Mouse (Mus musculus) CH12.LX (cell line): ENCODE results near the gene Grik1. TPM values are rescaled to one million over a fixed set of nuclear protein-coding genes. Genes with fewer than 3 reads are reported as not detected.

Experiments
- DNase-seq: peaks from one replicate; pipeline ENCODE4 v3.0.0-alpha.2; 2013; ENCODE audit errors: extremely low read depth
- H3K27ac ChIP-seq: 2 replicates; pipeline ENCODE4 v1.5.1; 2012; ENCODE audit warnings: low read depth, mild to moderate bottlenecking, control low read depth, moderate library complexity; ENCODE audit not compliant: insufficient read depth
- H3K27me3 ChIP-seq: replicated peaks from 2 replicates; pipeline ENCODE3; 2012; ENCODE audit warnings: inconsistent platforms
- H3K36me3 ChIP-seq, 2 experiments: replicated peaks in 1 of 2; 2 replicates each; pipeline versions ENCODE3 to v1.6.1; 2012; ENCODE audit warnings: inconsistent platforms in 1 of 2, low read length in 1 of 2, mild to moderate bottlenecking in 1 of 2, mixed read lengths in 1 of 2, moderate library complexity in 1 of 2; ENCODE audit not compliant: control insufficient read depth in 1 of 2, insufficient read depth in 1 of 2
- H3K4me1 ChIP-seq, 2 experiments: 2 replicates each; pipeline ENCODE4 v1.6.1; 2012; ENCODE audit warnings: inconsistent platforms in 1 of 2, moderate library complexity in 1 of 2; ENCODE audit not compliant: insufficient read depth in 2 of 2, control insufficient read depth in 1 of 2
- H3K4me2 ChIP-seq: 2 replicates; pipeline ENCODE4 v1.6.1; 2012; ENCODE audit warnings: low read depth, mild to moderate bottlenecking, control low read depth; ENCODE audit not compliant: poor library complexity, insufficient read depth, severe bottlenecking
- H3K4me3 ChIP-seq, 3 experiments: fragments of 150-350 bp in 1 of 3; sonication (generic) in 1 of 3; replicated peaks in 1 of 3; 2 replicates each; pipeline versions ENCODE3 to v1.5.1; 2011 to 2012; ENCODE audit warnings: low read depth in 2 of 3, low read length in 2 of 3, mild to moderate bottlenecking in 2 of 3, moderate library complexity in 2 of 3, control low read depth in 1 of 3, improper control_type of control experiment in 1 of 3, inconsistent platforms in 1 of 3, mixed read lengths in 1 of 3; ENCODE audit not compliant: poor library complexity in 1 of 3
- H3K79me2 ChIP-seq: replicated peaks from 2 replicates; pipeline ENCODE4 v1.6.1; 2012; ENCODE audit warnings: mild to moderate bottlenecking, moderate library complexity; ENCODE audit not compliant: control insufficient read depth, poor library complexity, insufficient read depth, severe bottlenecking; ENCODE audit errors: extremely low read depth
- H3K9ac ChIP-seq: 2 replicates; pipeline ENCODE4 v1.6.1; 2012; ENCODE audit warnings: low read depth, mild to moderate bottlenecking, control low read depth, moderate library complexity; ENCODE audit not compliant: insufficient read depth
- H3K9me3 ChIP-seq: replicated peaks from 2 replicates; pipeline ENCODE3; 2012; ENCODE audit warnings: low read length, inconsistent platforms, mixed read lengths
- BHLHE40 ChIP-seq: IDR thresholded peaks from 2 replicates; pipeline ENCODE4 v1.6.1; 2011; ENCODE audit warnings: mild to moderate bottlenecking, low read depth, low read length, improper control_type of control experiment
- CHD1 ChIP-seq: IDR thresholded peaks from 2 replicates; pipeline ENCODE4 v1.6.1; 2012; ENCODE audit warnings: low read depth, low read length, improper control_type of control experiment, inconsistent platforms
- CHD2 ChIP-seq: IDR thresholded peaks from 2 replicates; pipeline ENCODE4 v1.6.1; 2011; ENCODE audit warnings: low read length, improper control_type of control experiment
- CTCF ChIP-seq, 2 experiments: IDR thresholded peaks in 1 of 2; conservative IDR thresholded peaks in 1 of 2; 2 replicates each; pipeline ENCODE4 v1.5.1; 2011 to 2012; ENCODE audit warnings: low read depth in 2 of 2, low read length in 2 of 2, improper control_type of control experiment in 1 of 2, inconsistent platforms in 1 of 2, mild to moderate bottlenecking in 1 of 2, moderate library complexity in 1 of 2
- E2F4 ChIP-seq: IDR thresholded peaks from 2 replicates; pipeline ENCODE4 v1.6.1; 2011; ENCODE audit warnings: low read depth, low read length, improper control_type of control experiment; ENCODE audit not compliant: insufficient replicate concordance
- ELF1 ChIP-seq: IDR thresholded peaks from 2 replicates; pipeline ENCODE4 v1.6.1; 2014; ENCODE audit warnings: low read depth, mild to moderate bottlenecking, inconsistent platforms, low read length, improper control_type of control experiment
- EP300 ChIP-seq: IDR thresholded peaks from 2 replicates; pipeline ENCODE4 v1.6.1; 2011; ENCODE audit warnings: low read length, improper control_type of control experiment
- ETS1 ChIP-seq: conservative IDR thresholded peaks from 2 replicates; pipeline ENCODE4 v1.6.1; 2012; ENCODE audit warnings: low read depth, mild to moderate bottlenecking, inconsistent platforms, low read length, improper control_type of control experiment, moderate library complexity
- GABPA ChIP-seq: IDR thresholded peaks from 2 replicates; pipeline ENCODE4 v1.6.1; 2012; ENCODE audit warnings: low read depth, low read length, improper control_type of control experiment, inconsistent platforms; ENCODE audit not compliant: insufficient replicate concordance
- HCFC1 ChIP-seq: IDR thresholded peaks from 2 replicates; pipeline ENCODE4 v1.6.1; 2012; ENCODE audit warnings: low read depth, mild to moderate bottlenecking, inconsistent platforms, low read length, improper control_type of control experiment
- IRF4 ChIP-seq: IDR thresholded peaks from 2 replicates; pipeline ENCODE4 v1.6.1; 2014; ENCODE audit warnings: low read depth, mild to moderate bottlenecking, inconsistent platforms, low read length, improper control_type of control experiment
- JUN ChIP-seq: IDR thresholded peaks from 2 replicates; pipeline ENCODE4 v1.6.1; 2011; ENCODE audit warnings: low read depth, mild to moderate bottlenecking, low read length, improper control_type of control experiment, moderate library complexity; ENCODE audit not compliant: insufficient read depth
- JUND ChIP-seq: conservative IDR thresholded peaks from 2 replicates; pipeline ENCODE4 v1.6.1; 2011; ENCODE audit warnings: low read depth, low read length, improper control_type of control experiment
- KAT2A ChIP-seq: IDR thresholded peaks from 2 replicates; pipeline ENCODE4 v1.6.1; 2012; ENCODE audit warnings: low read length, improper control_type of control experiment, inconsistent platforms; ENCODE audit not compliant: insufficient replicate concordance
- MAFK ChIP-seq: IDR thresholded peaks from 2 replicates; pipeline ENCODE4 v1.6.1; 2011; ENCODE audit warnings: low read length, improper control_type of control experiment; ENCODE audit not compliant: insufficient replicate concordance
- MAX ChIP-seq: IDR thresholded peaks from 2 replicates; pipeline ENCODE4 v1.6.1; 2011; ENCODE audit warnings: low read length, improper control_type of control experiment
- MAZ ChIP-seq: IDR thresholded peaks from 2 replicates; pipeline ENCODE4 v1.6.1; 2012; ENCODE audit warnings: low read depth, mild to moderate bottlenecking, inconsistent platforms, low read length, improper control_type of control experiment, moderate library complexity
- MEF2A ChIP-seq: IDR thresholded peaks from 2 replicates; pipeline ENCODE4 v1.6.1; 2014; ENCODE audit warnings: low read depth, mild to moderate bottlenecking, inconsistent platforms, low read length, improper control_type of control experiment, borderline replicate concordance
- MXI1 ChIP-seq: IDR thresholded peaks from 2 replicates; pipeline ENCODE4 v1.6.1; 2011; ENCODE audit warnings: mild to moderate bottlenecking, low read depth, low read length, improper control_type of control experiment
- MYC ChIP-seq: IDR thresholded peaks from 2 replicates; pipeline ENCODE4 v1.6.1; 2011; ENCODE audit warnings: low read depth, mild to moderate bottlenecking, improper control_type of control experiment, low read length
- NRF1 ChIP-seq: IDR thresholded peaks from 2 replicates; pipeline ENCODE4 v1.6.1; 2014; ENCODE audit warnings: low read depth, mild to moderate bottlenecking, inconsistent platforms, low read length, improper control_type of control experiment, moderate library complexity
- PAX5 ChIP-seq: IDR thresholded peaks from 2 replicates; pipeline ENCODE4 v1.6.1; 2012; ENCODE audit warnings: low read length, inconsistent platforms, mixed read lengths
- POLR2A ChIP-seq: IDR thresholded peaks from 2 replicates; pipeline ENCODE4 v1.6.1; 2011; ENCODE audit warnings: low read depth, mild to moderate bottlenecking, improper control_type of control experiment, low read length
- POLR2AphosphoS2 ChIP-seq: IDR thresholded peaks from 2 replicates; pipeline ENCODE4 v1.6.1; 2011; ENCODE audit warnings: low read depth, low read length, improper control_type of control experiment
- RCOR1 ChIP-seq: conservative IDR thresholded peaks from 2 replicates; pipeline ENCODE4 v1.6.1; 2012; ENCODE audit warnings: low read depth, mild to moderate bottlenecking, inconsistent platforms, low read length, improper control_type of control experiment
- SIN3A ChIP-seq: IDR thresholded peaks from 2 replicates; pipeline ENCODE4 v1.6.1; 2012; ENCODE audit warnings: low read length, improper control_type of control experiment, inconsistent platforms
- SMC3 ChIP-seq: IDR thresholded peaks from 2 replicates; pipeline ENCODE4 v1.6.1; 2011; ENCODE audit warnings: low read depth, low read length, improper control_type of control experiment
- TBP ChIP-seq: conservative IDR thresholded peaks from 2 replicates; pipeline ENCODE4 v1.6.1; 2011; ENCODE audit warnings: low read depth, low read length, improper control_type of control experiment
- TCF12 ChIP-seq: IDR thresholded peaks from 2 replicates; pipeline ENCODE4 v1.6.1; 2014; ENCODE audit warnings: low read depth, mild to moderate bottlenecking, inconsistent platforms, low read length, improper control_type of control experiment
- UBTF ChIP-seq: IDR thresholded peaks from 2 replicates; pipeline ENCODE4 v1.6.1; 2012; ENCODE audit warnings: low read depth, mild to moderate bottlenecking, inconsistent platforms, low read length, improper control_type of control experiment, moderate library complexity
- USF1 ChIP-seq: IDR thresholded peaks from 2 replicates; pipeline ENCODE4 v1.6.1; 2014; ENCODE audit warnings: low read depth, mild to moderate bottlenecking, inconsistent platforms, low read length, improper control_type of control experiment
- USF2 ChIP-seq: conservative IDR thresholded peaks from 2 replicates; pipeline ENCODE4 v1.6.1; 2011; ENCODE audit warnings: low read depth, low read length, improper control_type of control experiment
- ZC3H11A ChIP-seq: IDR thresholded peaks from 2 replicates; pipeline ENCODE4 v1.6.1; 2012; ENCODE audit warnings: low read depth, mild to moderate bottlenecking, inconsistent platforms, low read length, improper control_type of control experiment
- ZKSCAN1 ChIP-seq: IDR thresholded peaks from 2 replicates; pipeline ENCODE4 v1.6.1; 2012; ENCODE audit warnings: low read depth, inconsistent platforms, low read length, improper control_type of control experiment, borderline replicate concordance
- ZMIZ1 ChIP-seq: IDR thresholded peaks from 2 replicates; pipeline ENCODE4 v1.6.1; 2012; ENCODE audit warnings: low read depth, mild to moderate bottlenecking, inconsistent platforms, low read length, improper control_type of control experiment
- ZNF384 ChIP-seq: IDR thresholded peaks from 2 replicates; pipeline ENCODE4 v1.6.1; 2012; ENCODE audit warnings: low read depth, low read length, improper control_type of control experiment, inconsistent platforms
- dilution Hi-C: fragments of 300-500 bp; cut with MboI; formaldehyde crosslinking; loops from 2 replicates; pipeline ENCODE4 v1.14.3; 2020; ENCODE audit warnings: low sequenced_read_pairs; ENCODE audit not compliant: extremely low pct_unique_long_range_greater_than_20kb, extremely low pct_ligation_motif_present
- in situ Hi-C: fragments of 300-500 bp; cut with MboI; formaldehyde crosslinking; loops from 3 replicates; pipeline ENCODE4 v1.14.3; 2019; ENCODE audit warnings: low sequenced_read_pairs, low pct_ligation_motif_present, low pct_unique_long_range_greater_than_20kb, mixed read lengths
- polyA plus RNA-seq: library from polyadenylated mRNA; unstranded; fragments of >175 nt; gene quantifications from 2 replicates; pipeline ENCODE4 v1.2.1, GENCODE M21; 2012; ENCODE audit warnings: low read depth; ENCODE audit not compliant: insufficient read length
- total RNA-seq, 2 experiments: library from RNA; depleted of rRNA; stranded (reverse); fragments of 300-350 nt in 1 of 2; fragments of >200 nt in 1 of 2; gene quantifications; 2 replicates each; pipeline ENCODE4 v1.2.3; 2012 to 2014

The Grik1 gene
- total and polyA plus RNA-seq, 3 experiments, result 0.08 to 0.13 TPM; not detected in 1

- no peak for TF ChIP-seq JUN
- TF ChIP-seq SIN3A, result 0 out of 2 replicates have a peak, but pooled peaks have one; percentile 53
- TF ChIP-seq ZKSCAN1, result no peak
- no peak for TF ChIP-seq ZNF384
- peak; percentile 80 for TF ChIP-seq MAX
- TF ChIP-seq BHLHE40, result peak; percentile 76
- TF ChIP-seq MEF2A, result 0 out of 2 replicates have a peak, but pooled peaks have one; percentile 36
- no peak for TF ChIP-seq CHD2
- TF ChIP-seq TCF12, result peak; percentile 67; the same call in 1 of the 2 replicates
- TF ChIP-seq KAT2A, result no peak
- TF ChIP-seq SMC3, result no peak
- 0 out of 2 replicates have a peak, but pooled peaks have one; percentile 7 for TF ChIP-seq JUND
- TF ChIP-seq MAZ, result peak; percentile 45; the same call in 1 of the 2 replicates
These were observed 372.2 kb downstream of the Grik1 start (continued) for GRCm38 (mm10) chr16:87917897-87918296.

- no peaks in the 10 kb centered on the region for H3K9me3 ChIP-seq
- H3K27ac ChIP-seq, result peak overlapping the region; percentile 98
- H3K9ac ChIP-seq, result peak overlapping the region; percentile 85
- no peaks in the 10 kb centered on the region for H3K27me3 ChIP-seq
- peak overlapping the region; percentile 20 to 57 (median 36) for H3K4me3 ChIP-seq
- peak; percentile 83 for DNase-seq
- no peaks in the 10 kb centered on the region for H3K36me3 ChIP-seq
- in situ Hi-C loops, result no loop called here
- H3K79me2 ChIP-seq, result no peaks in the 10 kb centered on the region
- peaks cover 15 to 45% of the 10 kb centered on the region in 2 experiments for H3K4me1 ChIP-seq
- dilution Hi-C loops, result no loop called here
- peak overlapping the region; percentile 56 for H3K4me2 ChIP-seq
- peak; percentile 86 for TF ChIP-seq BHLHE40
- no peak for TF ChIP-seq POLR2A
- TF ChIP-seq USF1, result no peak
- peak; percentile 76 for TF ChIP-seq TCF12
- peak; percentile 43 for TF ChIP-seq TBP
- no peak for TF ChIP-seq ZNF384
- peak; percentile 63; the same call in 1 of the 2 replicates for TF ChIP-seq EP300
- 0 out of 2 replicates have a peak, but pooled peaks have one; percentile 66 for TF ChIP-seq MYC
- no peak for TF ChIP-seq POLR2AphosphoS2
- TF ChIP-seq ZC3H11A, result no peak
- TF ChIP-seq KAT2A, result no peak
- no peak for TF ChIP-seq CTCF (conservative IDR thresholded peaks at IDR 0.05 in 1 of 2, IDR thresholded peaks at IDR 0.05 in 1 of 2; ENCODE audit: low read depth in 2 of 2, low read length in 2 of 2)
- TF ChIP-seq IRF4, result peak; percentile 85
- TF ChIP-seq CHD2, result peak; percentile 73
- TF ChIP-seq ZMIZ1, result no peak
- no peak for TF ChIP-seq MAFK
- TF ChIP-seq NRF1, result no peak
- TF ChIP-seq MXI1, result no peak
- TF ChIP-seq MAZ, result no peak
- no peak for TF ChIP-seq ELF1
- TF ChIP-seq JUN, result no peak
- TF ChIP-seq GABPA, result no peak
- TF ChIP-seq E2F4, result no peak
- no peak for TF ChIP-seq USF2
- TF ChIP-seq PAX5, result no peak
- TF ChIP-seq SMC3, result no peak
- TF ChIP-seq RCOR1, result no peak
- no peak for TF ChIP-seq MAX
- no peak for TF ChIP-seq CHD1
- TF ChIP-seq ZKSCAN1, result no peak
- TF ChIP-seq JUND, result no peak
- TF ChIP-seq HCFC1, result no peak
- no peak for TF ChIP-seq SIN3A
- peak; percentile 80 for TF ChIP-seq ETS1
- TF ChIP-seq UBTF, result no peak
These were observed 372.9 kb downstream of the Grik1 start for GRCm38 (mm10) chr16:87917157-87917546.
